Mouse (Mus musculus) thymus, postnatal 36 days (tissue): Measurements from ENCODE around the gene Adgra3.

Experiments used
- DNase-seq, 2 experiments: peaks; one replicate each; pipeline ENCODE4 v3.0.0; 2022; ENCODE audit warnings: mixed read lengths in 2 of 2

The Adgra3 gene

DNA sequence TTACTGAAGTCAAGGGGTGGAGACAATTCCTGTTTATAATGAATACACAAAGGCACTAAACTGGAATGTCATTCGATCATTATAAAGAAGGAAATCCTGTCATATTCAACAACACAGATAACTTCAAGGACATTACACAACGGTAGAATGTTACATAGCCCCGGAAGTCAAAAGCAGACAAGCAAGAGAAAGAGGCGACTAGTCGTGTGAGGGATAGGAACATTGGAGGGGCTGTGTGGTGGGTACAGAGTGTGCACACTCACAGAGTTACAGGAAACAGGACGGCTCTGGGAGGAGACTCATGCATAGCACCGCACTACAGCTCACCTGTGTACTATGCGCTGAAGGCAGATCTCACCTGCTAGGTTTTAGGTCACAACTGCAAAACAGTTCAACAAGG lies 89.1 kb downstream of the Adgra3 start:
- no peak for DNase-seq

DNA sequence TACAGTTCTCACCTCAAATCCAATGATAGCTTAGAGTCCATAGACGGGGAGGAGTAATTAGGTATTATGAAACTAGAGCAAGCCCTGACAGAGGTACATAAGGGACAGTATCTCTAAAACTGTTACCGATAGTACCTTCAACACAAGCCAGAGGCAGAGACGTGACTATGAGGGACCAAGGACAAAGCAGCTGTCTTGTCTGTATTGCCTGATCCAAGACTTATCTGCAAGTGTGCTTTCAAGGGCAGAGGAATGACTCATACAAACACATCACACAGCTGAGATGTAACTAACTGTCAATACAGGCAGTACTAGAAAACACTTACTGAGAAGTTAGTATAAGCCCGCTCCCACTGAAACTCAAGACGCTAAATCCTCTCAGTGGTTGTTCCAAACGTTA lies 91.1 kb downstream of the Adgra3 start:
- DNase-seq = no peak

GRCm38 (mm10) chr5:49965810-49966209 lies 93.0 kb downstream of the Adgra3 start:
- DNase-seq = no peak

GRCm38 (mm10) chr5:49961478-49962431 lies 97.1 kb downstream of the Adgra3 start:
- peak; percentile 6 to 14 for DNase-seq

- DNase-seq = no peak
Observed at GRCm38 (mm10) chr5:49936354-49936753, 122.5 kb downstream of the Adgra3 start.

DNA sequence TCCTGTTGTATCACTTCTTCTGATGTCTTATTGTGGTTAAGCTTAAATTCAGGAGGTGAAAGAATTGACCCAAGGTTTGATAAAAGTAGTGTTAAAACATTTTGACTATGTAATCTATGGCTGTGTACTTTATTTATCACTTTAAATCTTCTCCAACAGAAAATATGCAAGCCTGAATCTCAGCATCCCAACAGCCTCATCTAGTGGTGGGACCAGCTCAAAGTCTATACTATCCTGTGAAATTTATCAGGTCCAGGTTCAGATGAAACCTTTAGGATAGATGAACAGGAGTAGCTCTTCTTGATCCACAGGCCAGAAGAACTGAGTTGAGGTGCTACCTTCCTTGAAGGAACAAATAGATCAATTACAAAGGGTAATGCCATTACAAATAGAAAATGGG lies 134.1 kb downstream of the Adgra3 start:
- no peak for DNase-seq

GRCm38 (mm10) chr5:49915695-49916106 lies 143.1 kb downstream of the Adgra3 start:
- no peak for DNase-seq
